Mouse (Mus musculus): Measurements from ENCODE around the gene 1700057G04Rik.

Gene 1700057G04Rik

DNA sequence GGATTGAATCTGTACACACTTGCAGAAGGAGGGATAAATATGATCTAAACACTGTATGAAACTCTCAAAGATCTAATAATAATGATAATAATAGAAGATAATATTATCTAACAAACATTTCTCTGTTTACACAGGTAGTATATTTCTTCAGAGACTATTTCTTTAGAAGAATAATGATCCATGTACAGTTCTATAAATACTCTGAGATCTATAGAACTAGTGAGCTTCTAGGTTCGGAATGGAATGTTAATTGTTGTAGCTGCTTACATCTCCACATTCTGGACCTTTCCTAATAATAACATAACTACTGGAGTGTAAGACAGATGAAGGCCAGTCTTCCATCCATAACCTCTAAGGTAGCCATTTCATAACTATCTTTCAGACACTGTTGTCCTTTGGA, at the start of gene 1700057G04Rik:
1700057G04Rik (plus strand) TSS at position 301 of the 400 bp plus-strand sequence.
- DNase-seq (ENCODE audit: low read depth, low spot score): no peak

- DNase-seq (ENCODE audit: low read depth, low spot score): no peak
Observed at GRCm38 (mm10) chr9:92260481-92261159, 48.6 kb upstream of the 1700057G04Rik start.

DNA sequence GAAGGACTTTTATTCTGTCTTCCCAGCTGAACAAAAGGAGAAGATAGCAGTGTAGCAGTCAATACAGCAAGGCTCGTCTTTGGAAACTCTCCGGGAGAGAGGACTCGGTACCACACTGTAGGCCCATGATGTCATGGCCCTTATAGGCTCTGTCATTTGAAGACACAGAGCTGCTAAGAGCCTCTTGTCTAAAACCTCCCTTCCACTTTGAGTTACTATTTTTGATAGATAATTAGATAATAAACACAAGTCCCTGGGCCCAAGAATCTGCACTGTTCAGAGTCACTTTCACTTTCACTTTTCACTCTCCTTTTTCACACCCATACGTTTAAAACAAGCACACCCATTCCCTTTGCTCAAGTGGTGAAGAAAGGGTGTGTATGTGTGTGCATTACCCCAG, 43.5 kb upstream of the 1700057G04Rik start:
- DNase-seq (ENCODE audit: low read depth, low spot score): no peak

DNA sequence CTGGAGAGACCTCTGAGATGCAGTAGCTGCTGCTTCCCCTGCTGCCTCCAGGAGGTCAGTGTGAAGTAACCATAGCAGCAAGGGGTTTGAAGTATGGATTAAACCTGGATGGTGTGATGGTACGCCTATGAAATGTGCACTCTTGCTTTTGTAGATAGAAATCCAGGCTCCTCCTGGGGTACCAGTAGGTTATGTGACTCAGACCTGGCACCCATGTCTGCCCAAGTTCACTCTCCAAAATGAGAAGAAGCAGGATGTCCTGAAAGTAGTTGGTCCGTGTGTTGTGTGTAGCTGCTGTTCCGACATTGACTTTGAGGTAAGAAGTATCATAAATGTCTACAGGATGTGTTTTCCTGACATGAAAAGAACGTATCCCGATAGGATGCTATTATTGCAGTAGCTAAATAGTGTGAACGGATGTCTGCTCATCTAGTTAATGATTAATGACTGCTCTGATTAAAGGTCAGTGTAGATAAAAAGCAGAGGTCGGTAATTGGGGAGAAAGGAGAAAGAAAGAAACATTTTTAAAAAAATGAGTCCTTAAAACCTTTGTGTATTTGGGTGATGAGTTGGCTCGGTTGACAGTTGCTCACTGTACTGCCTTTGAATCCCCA, 42.5 kb upstream of the 1700057G04Rik start:
- DNase-seq (ENCODE audit: low read depth, low spot score): no peak

GRCm38 (mm10) chr9:92267732-92268131, 41.4 kb upstream of the 1700057G04Rik start:
- DNase-seq (ENCODE audit: low read depth, low spot score): no peak

GRCm38 (mm10) chr9:92269829-92270404, 39.3 kb upstream of the 1700057G04Rik start:
- no peak for DNase-seq (ENCODE audit: low read depth, low spot score)

GRCm38 (mm10) chr9:92270927-92271326, 38.2 kb upstream of the 1700057G04Rik start:
- no peak for DNase-seq (ENCODE audit: low read depth, low spot score)

DNA sequence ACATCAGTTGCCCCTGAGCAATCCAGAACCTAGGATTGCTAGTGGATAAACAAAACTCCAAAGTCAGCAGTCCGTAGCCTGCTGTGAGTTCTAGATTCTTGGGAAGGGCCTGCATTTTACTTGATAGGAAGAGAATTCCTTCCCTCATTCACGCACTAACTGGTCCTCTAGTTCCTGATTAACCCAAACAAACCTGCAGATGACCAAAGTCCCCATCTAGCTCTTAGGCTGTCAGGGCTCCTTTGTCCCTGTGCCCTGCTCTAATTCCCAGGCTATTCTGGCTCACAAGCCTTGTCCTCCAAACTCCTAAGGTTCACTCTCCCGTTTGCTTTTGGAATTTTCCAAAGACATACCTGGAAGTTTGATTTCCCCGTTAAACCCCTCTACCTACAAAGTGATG, 36.5 kb upstream of the 1700057G04Rik start:
- DNase-seq (ENCODE audit: low read depth, low spot score): no peak

GRCm38 (mm10) chr9:92273271-92273670, 35.9 kb upstream of the 1700057G04Rik start:
- DNase-seq (ENCODE audit: low read depth, low spot score): no peak

DNA sequence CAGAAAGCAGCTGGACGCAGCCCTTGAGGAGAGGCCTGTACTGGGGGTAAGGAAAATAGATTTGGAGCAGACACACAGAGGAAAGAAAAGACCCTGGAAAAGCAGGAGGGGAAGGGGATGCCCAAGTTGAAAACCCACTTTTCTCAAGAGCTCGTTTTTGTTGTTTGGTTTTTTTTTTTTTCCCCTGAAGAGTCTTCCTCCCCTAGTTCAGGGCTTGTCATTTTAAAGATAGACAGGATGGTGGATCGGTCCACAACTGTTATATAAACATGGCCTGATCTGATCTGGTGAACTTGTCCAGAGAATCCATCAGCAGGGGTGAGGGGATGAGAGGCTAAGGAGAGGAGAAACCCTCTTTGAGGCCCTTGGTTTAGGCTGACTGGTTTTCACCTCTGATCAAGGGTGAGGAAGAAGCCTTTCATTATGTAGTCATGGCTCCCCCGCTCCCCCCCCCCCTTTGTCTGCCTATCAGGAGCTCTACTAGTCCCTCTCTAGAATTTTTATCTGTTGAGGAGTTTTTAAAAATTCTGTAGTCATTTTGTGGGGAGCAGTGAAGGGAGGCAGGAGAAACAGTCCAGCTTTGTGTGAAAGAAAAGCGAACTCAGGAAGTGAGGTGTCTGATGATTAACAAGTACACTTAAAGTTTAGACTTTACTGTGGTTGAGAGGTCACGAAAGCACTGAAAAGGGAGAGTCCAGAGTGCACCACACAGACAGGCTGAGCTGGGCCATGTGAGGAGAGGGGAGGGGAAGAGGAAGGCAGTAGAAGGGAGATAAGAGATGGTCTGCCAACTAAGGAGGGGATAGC, 35.0 kb upstream of the 1700057G04Rik start:
- no peak for DNase-seq (ENCODE audit: low read depth, low spot score)

DNA sequence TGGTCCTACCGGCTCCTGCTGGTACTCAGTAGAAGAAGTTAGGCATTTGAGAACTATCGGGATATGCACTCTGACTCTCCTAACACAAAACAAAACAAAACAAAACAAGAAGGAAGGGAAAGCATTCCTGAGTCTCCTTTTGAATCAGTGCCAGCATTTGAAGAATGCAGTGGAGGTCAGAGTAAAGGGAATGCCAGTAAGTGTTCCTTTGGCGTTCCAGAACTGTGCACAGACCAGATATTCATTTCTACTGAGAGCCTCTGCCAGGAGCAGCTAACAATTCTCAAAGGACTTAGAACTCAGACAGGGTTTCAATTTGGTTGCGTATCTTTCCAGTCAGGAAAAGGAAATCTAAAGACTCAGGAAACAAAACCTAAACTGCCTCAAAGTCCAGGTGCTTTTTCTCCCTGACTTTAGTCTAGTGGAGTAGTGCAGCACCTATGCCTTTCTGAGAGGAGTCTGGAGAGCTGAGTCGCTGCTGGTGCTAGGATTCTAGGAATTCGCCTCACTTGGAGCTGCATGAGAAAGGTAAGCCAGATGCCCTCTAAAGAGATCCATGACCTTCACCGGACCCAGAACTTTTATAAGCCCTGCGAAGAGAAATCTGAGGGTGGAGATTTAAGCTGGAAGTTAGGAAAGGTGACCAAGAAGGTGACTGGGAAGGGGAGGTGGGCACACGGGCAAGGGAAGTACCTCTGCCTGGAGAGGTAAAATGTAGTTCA, 33.5 kb upstream of the 1700057G04Rik start, which contains the start of gene Plscr2:
Plscr2 (plus strand) TSS at position 117 of the 722 bp plus-strand sequence.
- DNase-seq (ENCODE audit: low read depth, low spot score): no peak

DNA sequence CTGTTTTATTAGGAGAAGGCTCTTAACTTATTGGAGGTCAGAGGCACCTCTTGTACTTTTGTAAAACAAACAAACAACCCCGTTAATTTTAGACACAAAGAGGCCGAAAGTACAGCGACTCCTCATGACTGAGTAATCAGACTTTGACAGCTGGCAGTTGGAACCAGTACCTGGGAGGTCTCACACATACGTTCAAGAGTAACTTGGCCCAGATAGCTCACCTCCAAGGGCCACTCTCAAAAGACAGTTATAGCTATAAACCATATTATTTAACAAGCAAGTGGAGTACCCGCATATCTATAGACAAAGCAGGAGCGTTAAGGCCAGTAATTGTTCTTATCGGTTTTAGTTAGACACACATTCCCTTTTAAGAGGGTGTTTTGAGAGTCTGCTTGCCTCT, 32.8 kb upstream of the 1700057G04Rik start:
- DNase-seq (ENCODE audit: low read depth, low spot score): no peak

DNA sequence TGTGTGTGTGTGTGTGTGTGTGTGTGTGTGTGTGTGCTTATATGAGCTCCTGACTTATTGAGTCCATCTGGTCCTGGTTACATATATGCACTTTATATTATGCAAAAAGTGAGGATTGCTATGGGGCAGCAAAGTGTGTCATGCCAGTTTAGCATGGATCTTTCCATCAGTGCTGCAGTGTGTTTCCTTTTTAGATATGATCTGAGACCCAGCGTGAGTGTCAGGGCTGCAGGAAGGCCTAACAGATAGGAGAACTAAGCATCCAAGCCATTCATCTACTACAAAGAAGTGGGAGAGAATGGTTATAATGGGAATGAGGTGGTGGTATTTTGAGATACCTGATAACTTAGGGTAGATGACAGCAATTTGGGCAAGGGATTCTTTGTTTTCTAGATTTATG, 29.1 kb upstream of the 1700057G04Rik start:
- no peak for DNase-seq (ENCODE audit: low read depth, low spot score)

DNA sequence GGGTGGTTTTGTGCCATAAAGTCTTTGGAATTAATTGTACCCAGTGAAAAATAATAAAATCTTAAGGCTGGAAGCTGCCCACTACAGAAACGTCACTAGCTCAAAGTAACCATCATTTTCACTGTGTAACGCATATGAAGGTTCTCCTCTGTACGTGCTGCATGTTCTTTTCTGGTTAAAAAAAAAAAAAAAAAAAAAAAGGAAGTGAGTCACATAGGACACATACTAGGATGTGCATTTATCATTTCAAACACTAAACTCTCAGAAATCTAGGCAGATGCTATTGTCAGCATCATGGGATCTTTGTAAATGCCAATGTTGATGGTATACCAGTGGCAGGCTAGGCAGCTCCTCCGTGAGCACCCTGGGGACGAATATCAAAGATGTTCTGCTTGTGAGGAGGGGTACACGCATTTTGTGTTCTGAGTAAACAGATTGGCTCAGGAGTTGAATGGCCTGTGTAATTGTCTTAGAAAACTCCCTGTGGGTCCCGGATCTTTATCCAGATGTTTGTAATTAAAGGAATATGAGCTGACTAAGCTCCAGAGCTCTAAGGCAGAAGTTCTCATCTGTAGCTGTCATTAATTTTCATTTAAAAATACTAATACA, 26.5 kb upstream of the 1700057G04Rik start:
- no peak for DNase-seq (ENCODE audit: low read depth, low spot score)

- DNase-seq (ENCODE audit: low read depth, low spot score): no peak
Observed at GRCm38 (mm10) chr9:92289675-92290074, 19.5 kb upstream of the 1700057G04Rik start.

- DNase-seq (ENCODE audit: low read depth, low spot score): no peak
Observed at GRCm38 (mm10) chr9:92292169-92292568, 17.0 kb upstream of the 1700057G04Rik start.

DNA sequence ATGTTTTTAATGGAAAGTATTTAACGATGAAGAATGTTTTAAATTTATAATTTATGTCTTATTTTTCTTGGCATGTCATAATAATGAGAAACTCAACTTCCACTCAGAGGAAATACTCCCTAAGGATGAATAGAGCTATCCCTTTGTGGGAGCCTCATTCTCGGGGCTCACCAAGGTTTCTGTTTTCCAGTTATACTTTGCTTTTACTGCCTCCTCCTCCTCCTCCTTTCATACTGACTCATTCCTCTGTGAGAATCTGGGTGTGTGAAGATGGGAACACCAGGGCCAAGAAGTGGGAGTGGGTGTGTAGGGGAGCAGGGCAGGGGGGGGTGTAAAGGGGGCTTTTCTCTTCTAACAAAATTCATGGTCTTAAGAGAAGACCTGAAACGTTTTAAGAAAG, 16.3 kb upstream of the 1700057G04Rik start:
- DNase-seq (ENCODE audit: low read depth, low spot score): no peak

- DNase-seq (ENCODE audit: low read depth, low spot score): no peak
Observed at GRCm38 (mm10) chr9:92293560-92294548, 15.3 kb upstream of the 1700057G04Rik start.

GRCm38 (mm10) chr9:92298288-92298687, 10.9 kb upstream of the 1700057G04Rik start:
- no peak for DNase-seq (ENCODE audit: low read depth, low spot score)

GRCm38 (mm10) chr9:92301213-92301612, 8.0 kb upstream of the 1700057G04Rik start:
- no peak for DNase-seq (ENCODE audit: low read depth, low spot score)

Data from brain, embryonic 18.5 days (tissue).